Comparison of ENCODE assay signal across 8 mouse cellular contexts in the genomic region with DNA sequence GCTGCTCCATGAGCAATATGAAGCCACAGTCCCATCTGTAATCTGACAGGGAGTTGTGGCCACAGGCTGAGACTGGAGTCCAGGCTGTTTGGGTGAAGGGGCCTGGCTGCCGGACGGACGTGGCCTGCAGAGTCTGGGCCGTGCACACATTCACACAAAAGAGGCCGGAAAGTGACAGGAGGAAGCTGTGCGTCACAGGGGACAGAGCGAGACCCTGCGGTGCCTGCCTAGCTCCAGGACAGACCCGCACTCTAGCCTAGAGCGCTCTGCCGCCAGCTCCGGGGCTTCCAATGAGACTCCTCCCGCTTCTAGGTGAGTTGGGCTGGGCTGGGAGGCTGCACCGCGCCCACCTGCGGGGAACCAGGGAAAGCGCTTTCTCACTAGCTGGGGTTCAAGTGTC. TPM values are rescaled to one million over a fixed set of nuclear protein-coding genes. Genes with fewer than 3 reads are reported as not detected.
DNase-seq lines count a peak whose midpoint lies in the region; ATAC-seq and TF ChIP-seq lines count a peak whose summit lies in the region.

A gene (plus strand): TSS at position 195 of the 400 bp plus-strand sequence.

- H3K4me3 ChIP-seq in cortical plate, adult 2 months (ENCODE audit: insufficient read depth, low read length) = peak within 1 kb of the TSS; percentile 24; the same call in 1 of the 2 replicates
- peak within 1 kb of the TSS; percentile 24; the same call in 1 of the 2 replicates for H3K4me3 ChIP-seq in intestine, embryonic 14.5 days (ENCODE audit: low read depth, low read length)
- H3K4me3 ChIP-seq in limb, embryonic 11.5 days (ENCODE audit: low read depth, low read length) = peak within 1 kb of the TSS; percentile 29

- H3K4me1 ChIP-seq in cortical plate, adult 2 months (ENCODE audit: control insufficient read depth, insufficient read depth, low read length) = no peaks in the 10 kb centered on the region
- peaks cover 6% of the 10 kb centered on the region; the same call in 1 of the 2 replicates for H3K4me1 ChIP-seq in intestine, embryonic 14.5 days (replicated peaks; ENCODE audit: control insufficient read depth, insufficient read depth, low read length)
- 0 out of 2 replicates have a peak, but pooled peaks cover 2% of the 10 kb centered on the region for H3K4me1 ChIP-seq in limb, embryonic 11.5 days (ENCODE audit: control insufficient read depth, insufficient read depth, low read length)

- 0 out of 2 replicates have a peak, but pooled peaks have one; percentile 16 for TF ChIP-seq POLR2A in cortical plate, adult 2 months (IDR thresholded peaks at IDR 0.05; ENCODE audit: extremely low read depth, insufficient read depth, low read length)

- H3K27ac ChIP-seq in cortical plate, adult 2 months (ENCODE audit: insufficient read depth, low read length) = peak within 1 kb of the TSS; percentile 48
- no peak within 1 kb of the TSS for H3K27ac ChIP-seq in intestine, embryonic 14.5 days (ENCODE audit: low read depth)
- no peak within 1 kb of the TSS for H3K27ac ChIP-seq in limb, embryonic 11.5 days (replicated peaks; ENCODE audit: low read depth, low read length)

- no peaks in the 10 kb centered on the region for H3K9me3 ChIP-seq in intestine, embryonic 14.5 days (ENCODE audit: control insufficient read depth, low read length)
- no peaks in the 10 kb centered on the region for H3K9me3 ChIP-seq in limb, embryonic 11.5 days (ENCODE audit: control insufficient read depth, low read length)

- no peaks in the 10 kb centered on the region for H3K36me3 ChIP-seq in intestine, embryonic 14.5 days (ENCODE audit: control insufficient read depth, insufficient read depth, low read length)
- no peaks in the 10 kb centered on the region for H3K36me3 ChIP-seq in limb, embryonic 11.5 days (ENCODE audit: control insufficient read depth, insufficient read depth, low read length)

- H3K4me2 ChIP-seq in intestine, embryonic 14.5 days (ENCODE audit: low read length) = peak within 1 kb of the TSS; percentile 46
- peak within 1 kb of the TSS; percentile 65 for H3K4me2 ChIP-seq in limb, embryonic 11.5 days (ENCODE audit: low read depth, severe bottlenecking)

- DNase-seq in WW6 (ENCODE audit: low read depth, low spot score) = peak; percentile 9
- DNase-seq in gonadal fat pad, adult 2 months (ENCODE audit: low read depth) = no peak
- DNase-seq in intestine, embryonic 14.5 days (ENCODE audit: low spot score) = peak; percentile 53
- peak; percentile 58 for DNase-seq in limb, embryonic 11.5 days (ENCODE audit: low spot score)
- peak; percentile 25 for DNase-seq in mesoderm, embryonic 11.5 days (ENCODE audit: low read depth, low spot score)
- no peak for DNase-seq in thymus, postnatal 14 days
- no peak for DNase-seq in frontal cortex, postnatal 25 days (ENCODE audit: low spot score in 2 of 2)

- TF ChIP-seq CTCF in cortical plate, adult 2 months (IDR thresholded peaks at IDR 0.05; ENCODE audit: extremely low read depth, insufficient read depth, low read length) = no peak

- no peaks in the 10 kb centered on the region for H3K27me3 ChIP-seq in intestine, embryonic 14.5 days (replicated peaks; ENCODE audit: control insufficient read depth, insufficient read depth, low read length)
- H3K27me3 ChIP-seq in limb, embryonic 11.5 days (ENCODE audit: control insufficient read depth, insufficient read depth, low read length) = no peaks in the 10 kb centered on the region

- ATAC-seq in intestine, embryonic 14.5 days (replicated peaks; ENCODE audit: low FRiP score, low TSS enrichment, low read depth) = peak; percentile 66; the same call in 1 of the 2 replicates
- peak; percentile 44; the same call in 1 of the 2 replicates for ATAC-seq in limb, embryonic 11.5 days (ENCODE audit: insufficient number of reproducible peaks, low FRiP score, low TSS enrichment, low read depth)

- 2% methylated on average over 17 of the region's 17 CpGs for WGBS in intestine, embryonic 14.5 days
- WGBS in limb, embryonic 11.5 days = 2% methylated on average over 17 of the region's 17 CpGs

- H3K9ac ChIP-seq in intestine, embryonic 14.5 days (ENCODE audit: low read length) = no peak within 1 kb of the TSS
- H3K9ac ChIP-seq in limb, embryonic 11.5 days (ENCODE audit: low read length) = peak within 1 kb of the TSS; percentile 43

RNA-seq across cellular contexts. Expression of the gene that starts here (rescaled TPM):
- polyA plus RNA-seq in cortical plate, adult 2 months (2012; rRNA removed) = 20.2 and 21.2 TPM in 2 replicates
- polyA plus RNA-seq in gonadal fat pad, adult 2 months (2012; rRNA removed) = 20.0 and 22.0 TPM in 2 replicates
- polyA plus RNA-seq in intestine, embryonic 14.5 days (2014; fragmentation: Nextera tagmentation; extraction: Ambion mirVana) = 7.3 TPM in 2 replicates
- 4.8 and 5.5 TPM in 2 replicates for polyA plus RNA-seq in limb, embryonic 11.5 days (2014; fragmentation: Nextera tagmentation; extraction: Ambion mirVana)

Comparison
In these comparisons a context has a peak if more than half of its experiments do, and no peak if none do; other contexts are left out.
1. DNase-seq: peak in WW6 (single experiment), intestine, embryonic 14.5 days (single experiment), limb, embryonic 11.5 days (single experiment) and mesoderm, embryonic 11.5 days (single experiment); none in gonadal fat pad, adult 2 months (single experiment), thymus, postnatal 14 days (single experiment) and frontal cortex, postnatal 25 days (0 of 2).
2. Peak in every context shown above with its lines, with median percentiles within 50 percentile points of each other: H3K4me3 ChIP-seq.